Mouse (Mus musculus) liver, embryonic 14.5 days (tissue): ENCODE measurements around the gene Ager. TPM values are rescaled to one million over a fixed set of nuclear protein-coding genes. Genes with fewer than 3 reads are reported as not detected.

Experiments
- ATAC-seq: fragments of 200-750 bp; cut with Nextera tagmentation; 2 replicates; pipeline ENCODE4 v1.8.0; 2017; ENCODE audit warnings: moderate number of reproducible peaks, mild to moderate bottlenecking, moderate library complexity; ENCODE audit not compliant: insufficient read depth
- DNase-seq, 3 experiments: peaks; one replicate each; pipeline ENCODE4 v3.0.0-alpha.2; 2012 to 2013; ENCODE audit warnings: low read depth in 3 of 3, low spot score in 3 of 3
- H3K27ac ChIP-seq: fragments of 300-500 bp; sonication (generic); 2 replicates; pipeline ENCODE4 v1.5.1; 2014; ENCODE audit warnings: moderate library complexity, mild to moderate bottlenecking, control low read depth, inconsistent platforms
- H3K27me3 ChIP-seq: fragments of 300-500 bp; sonication (generic); 2 replicates; pipeline ENCODE4 v1.6.1; 2014; ENCODE audit warnings: mild to moderate bottlenecking, low read length, moderate library complexity; ENCODE audit not compliant: control insufficient read depth, insufficient read depth
- H3K36me3 ChIP-seq: fragments of 300-500 bp; sonication (generic); replicated peaks from 2 replicates; pipeline ENCODE4 v1.6.1; 2014; ENCODE audit warnings: low read depth; ENCODE audit not compliant: control insufficient read depth, insufficient read depth
- H3K4me1 ChIP-seq, 2 experiments: fragments of 200-500 bp in 1 of 2; fragments of 300-500 bp in 1 of 2; sonication (generic) in 1 of 2; replicated peaks; 2 replicates each; pipeline ENCODE4 v1.6.1; 2012 to 2014; ENCODE audit warnings: antibody characterized with exemption in 1 of 2, inconsistent platforms in 1 of 2, low read length in 1 of 2; ENCODE audit not compliant: control insufficient read depth in 2 of 2, insufficient read depth in 2 of 2
- H3K4me2 ChIP-seq: fragments of 300-500 bp; sonication (generic); 2 replicates; pipeline ENCODE4 v1.6.1; 2014; ENCODE audit warnings: low read depth, mild to moderate bottlenecking, control low read depth, moderate library complexity
- H3K4me3 ChIP-seq, 2 experiments: fragments of 200-500 bp in 1 of 2; fragments of 300-500 bp in 1 of 2; sonication (generic) in 1 of 2; 2 replicates each; pipeline ENCODE4 v1.5.1; 2012 to 2014; ENCODE audit warnings: low read depth in 2 of 2, low read length in 2 of 2, mild to moderate bottlenecking in 2 of 2, control low read depth in 1 of 2, inconsistent platforms in 1 of 2, moderate library complexity in 1 of 2; ENCODE audit not compliant: insufficient read depth in 1 of 2
- H3K9ac ChIP-seq: fragments of 300-500 bp; sonication (generic); replicated peaks from 2 replicates; pipeline ENCODE4 v1.6.1; 2014; ENCODE audit warnings: mild to moderate bottlenecking, control low read depth, moderate library complexity
- H3K9me3 ChIP-seq: fragments of 300-500 bp; sonication (generic); 2 replicates; pipeline ENCODE4 v1.6.1; 2016; ENCODE audit warnings: low read length, mixed read lengths; ENCODE audit not compliant: control insufficient read depth
- CTCF ChIP-seq: IDR thresholded peaks from 2 replicates; pipeline ENCODE4 v1.5.1; 2016; ENCODE audit warnings: antibody characterized with exemption, low read depth, control low read depth
- EP300 ChIP-seq: IDR thresholded peaks from 2 replicates; pipeline ENCODE4 v1.6.1; 2016; ENCODE audit warnings: antibody characterized with exemption, low read depth
- WGBS: fragments of 180-500 bp; shearing (Covaris S2); extraction: QIAGEN DNeasy Blood & Tissue Kit; methylation state at CpG from one replicate; pipeline ENCODE4 v1.1.7; 2014; ENCODE audit not compliant: insufficient replicate concordance; 5-methylcytosine and 5-hydroxymethylcytosine counted together
- polyA plus RNA-seq, 2 experiments: library from polyadenylated mRNA; depleted of rRNA in 1 of 2; stranded (reverse) in 1 of 2; unstranded in 1 of 2; fragments of >200 nt; fragmentation: Nextera tagmentation in 1 of 2; extraction: Ambion mirVana in 1 of 2; gene quantifications; 2 replicates each; pipeline versions ENCODE4 v1.2.1 to v1.2.3; 2012 to 2014

Gene Ager
- polyA plus RNA-seq, 2 experiments, result 0.41 to 1.3 TPM

DNA sequence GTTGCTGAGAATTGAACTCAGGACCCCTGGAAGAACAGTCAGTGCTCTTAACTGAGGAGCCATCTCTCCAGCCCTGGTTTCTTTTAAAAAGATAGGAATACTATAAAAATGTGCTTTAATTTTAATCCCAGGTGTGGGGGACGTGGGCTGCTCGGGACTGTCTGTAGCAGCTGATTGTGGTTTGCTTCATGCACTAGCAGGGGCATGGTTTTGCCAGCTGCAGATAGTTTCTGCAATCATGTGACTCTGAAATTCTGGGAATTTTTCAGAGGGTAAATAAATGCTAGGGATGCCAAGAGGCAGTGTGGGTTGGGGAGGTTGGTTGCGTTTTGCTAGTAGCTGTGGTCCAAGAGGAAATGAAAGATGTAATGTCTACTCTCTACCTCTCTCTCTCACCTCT, 44.3 kb downstream of the Ager start:
- Histone ChIP-seq H3K36me3 (no peaks in the 10 kb centered on the region), H3K9me3 (no peaks in the 10 kb centered on the region), H3K4me3 (no peak overlapping the region), H3K4me1 (peaks cover 10 to 19% of the 10 kb centered on the region in 2 experiments), H3K4me2 (no peak overlapping the region), H3K27me3 (no peaks in the 10 kb centered on the region; the same call in 1 of the 2 replicates), H3K27ac (no peak overlapping the region), H3K9ac (no peak overlapping the region)
- DNase-seq (no peak), ATAC-seq (no peak)
- WGBS, result 49% methylated on average over 3 of the region's 3 CpGs
- TF ChIP-seq CTCF (no peak), EP300 (no peak)

DNA sequence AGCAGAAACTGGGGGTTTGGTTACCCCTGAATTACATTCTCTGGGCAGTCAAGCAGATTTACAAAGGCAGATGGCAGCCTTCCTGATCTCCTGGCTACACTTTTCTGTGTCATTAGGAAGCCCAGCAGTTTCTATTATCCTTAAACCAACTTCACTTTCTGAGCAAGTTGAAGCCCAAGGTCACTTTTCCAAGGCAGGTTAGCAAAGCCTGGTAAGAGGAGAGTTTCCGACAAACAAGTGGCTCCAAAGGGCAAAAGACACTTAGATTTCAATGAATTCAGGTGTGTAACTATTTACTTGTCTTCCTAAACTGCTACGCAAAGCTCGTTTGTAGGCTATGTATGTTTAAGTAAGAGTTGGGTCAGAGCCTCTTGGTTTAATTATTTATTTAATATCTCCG, 45.7 kb downstream of the Ager start:
- Histone ChIP-seq H3K27me3 (no peaks in the 10 kb centered on the region; the same call in 1 of the 2 replicates), H3K4me2 (no peak overlapping the region), H3K4me3 (no peak overlapping the region), H3K36me3 (no peaks in the 10 kb centered on the region), H3K27ac (no peak overlapping the region), H3K4me1 (peaks cover 13 to 26% of the 10 kb centered on the region in 2 experiments), H3K9me3 (no peaks in the 10 kb centered on the region), H3K9ac (no peak overlapping the region)
- DNase-seq, result no peak
- TF ChIP-seq EP300, result no peak
- no peak for TF ChIP-seq CTCF
- ATAC-seq, result no peak
- WGBS, result 67% methylated on average over 4 of the region's 4 CpGs

DNA sequence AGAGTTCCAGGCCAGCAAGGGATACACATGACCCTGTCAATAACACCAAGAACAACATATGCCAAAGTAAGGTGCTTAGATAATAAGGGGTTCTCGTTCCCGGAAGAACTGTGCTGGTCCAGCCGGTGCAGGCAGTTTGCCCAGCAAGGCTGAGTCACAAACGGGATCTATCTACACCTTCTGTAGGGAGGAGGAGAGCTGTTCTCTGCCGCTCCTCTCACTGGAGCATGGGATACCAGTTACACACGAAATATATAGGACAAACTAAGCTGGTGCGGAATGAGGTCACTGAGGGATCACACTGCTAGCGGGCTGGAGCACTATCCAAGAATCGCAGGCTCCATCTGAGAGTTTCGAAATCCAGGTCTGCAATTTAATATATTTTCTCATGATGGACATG, 46.3 kb downstream of the Ager start:
- peaks cover 13 to 26% of the 10 kb centered on the region in 2 experiments for H3K4me1 ChIP-seq
- no peak overlapping the region for H3K27ac ChIP-seq
- no peaks in the 10 kb centered on the region for H3K9me3 ChIP-seq
- TF ChIP-seq EP300 (no peak), CTCF (no peak)
- ATAC-seq (no peak), DNase-seq (no peak)
- no peak overlapping the region for H3K9ac ChIP-seq
- 64% methylated on average over 10 of the region's 10 CpGs for WGBS
- no peaks in the 10 kb centered on the region; the same call in 1 of the 2 replicates for H3K27me3 ChIP-seq
- H3K4me2 ChIP-seq, result no peak overlapping the region
- H3K4me3 ChIP-seq, result no peak overlapping the region
- no peaks in the 10 kb centered on the region; the same call in 1 of the 2 replicates for H3K36me3 ChIP-seq

DNA sequence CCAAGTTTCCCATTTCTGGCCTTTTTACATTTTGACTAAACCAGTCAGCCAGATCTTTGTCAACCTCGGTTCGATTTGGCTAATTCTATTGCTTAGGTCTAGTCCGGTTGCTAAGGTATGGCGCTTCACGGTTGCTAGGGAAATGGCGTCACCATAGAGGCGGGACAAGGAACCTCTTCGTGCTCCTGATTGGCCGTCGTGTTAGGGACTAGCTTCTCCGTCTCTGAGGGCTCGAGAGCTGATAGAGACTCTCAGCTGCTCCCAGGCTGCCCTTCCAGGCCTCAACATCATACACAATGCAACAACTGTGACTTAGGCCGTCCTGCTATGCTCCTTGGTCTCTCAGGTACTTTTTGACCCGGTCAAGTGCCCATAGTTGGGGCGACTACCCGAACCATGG, 46.9 kb downstream of the Ager start, which contains the start of gene Fkbpl:
TSS of gene Fkbpl (plus strand) at position 157 of the 400 bp plus-strand sequence.
- H3K9ac ChIP-seq, result peak within 1 kb of the TSS; percentile 61
- peak within 1 kb of the TSS; percentile 72 for H3K4me2 ChIP-seq
- H3K4me1 ChIP-seq, result peaks cover 13 to 26% of the 10 kb centered on the region in 2 experiments
- TF ChIP-seq CTCF (no peak), EP300 (no peak)
- no peaks in the 10 kb centered on the region; the same call in 1 of the 2 replicates for H3K27me3 ChIP-seq
- peak within 1 kb of the TSS; percentile 57 for H3K27ac ChIP-seq
- H3K36me3 ChIP-seq, result no peaks in the 10 kb centered on the region; the same call in 1 of the 2 replicates
- H3K4me3 ChIP-seq, result peak within 1 kb of the TSS; percentile 58 to 90
- peak; percentile 51 for ATAC-seq
- H3K9me3 ChIP-seq, result no peaks in the 10 kb centered on the region
- peak; percentile 92 to 94 (median 93) for DNase-seq
- under 1% methylated on average over 16 of the region's 16 CpGs for WGBS

DNA sequence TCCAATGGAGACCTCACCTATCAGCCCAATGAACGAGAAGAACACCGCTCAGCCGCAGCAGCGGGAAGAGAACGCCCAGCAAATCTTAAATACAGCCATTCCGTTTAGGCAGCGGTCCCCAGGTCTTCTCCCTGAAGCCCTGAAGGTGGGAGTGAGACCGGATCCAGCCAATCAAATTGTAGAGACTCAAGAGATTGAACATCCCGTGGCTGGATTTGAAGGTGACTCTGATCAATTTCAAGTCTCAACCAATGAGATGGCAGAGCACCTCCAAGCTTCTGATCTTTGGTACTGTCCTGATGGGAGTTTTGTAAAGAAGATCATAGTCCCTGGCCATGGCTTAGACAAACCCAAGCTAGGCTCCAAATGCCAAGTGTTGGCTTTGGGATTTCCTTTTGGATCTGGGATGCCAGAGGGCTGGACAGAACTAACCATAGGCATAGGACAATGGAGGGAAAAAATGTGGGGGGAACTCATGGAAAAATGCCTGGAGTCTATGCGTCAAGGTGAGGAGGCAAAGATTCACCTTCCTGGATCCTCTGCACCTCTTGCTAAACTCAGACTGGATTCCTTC, 47.7 kb downstream of the Ager start:
- peak overlapping the region; percentile 58 to 90 for H3K4me3 ChIP-seq
- H3K4me1 ChIP-seq, result peaks cover 13 to 26% of the 10 kb centered on the region in 2 experiments
- WGBS, result 45% methylated on average over 10 of the region's 10 CpGs
- H3K36me3 ChIP-seq, result no peaks in the 10 kb centered on the region; the same call in 1 of the 2 replicates
- ATAC-seq (no peak), DNase-seq (peak in 2 of 3 experiments; percentile 24 to 27)
- peak overlapping the region; percentile 57; the same call in 1 of the 2 replicates for H3K27ac ChIP-seq
- peak overlapping the region; percentile 61 for H3K9ac ChIP-seq
- H3K27me3 ChIP-seq, result no peaks in the 10 kb centered on the region; the same call in 1 of the 2 replicates
- H3K4me2 ChIP-seq, result peak overlapping the region; percentile 72
- no peaks in the 10 kb centered on the region for H3K9me3 ChIP-seq
- TF ChIP-seq CTCF (no peak), EP300 (no peak)
